Mouse (Mus musculus) limb, embryonic 14.5 days (tissue): Measurements from ENCODE around the gene Mc3r. TPM values are rescaled to one million over a fixed set of nuclear protein-coding genes. Genes with fewer than 3 reads are reported as not detected.

Source experiments
- ATAC-seq: fragments of 200-750 bp; cut with Nextera tagmentation; 2 replicates; pipeline ENCODE4 v1.8.0; 2017; ENCODE audit warnings: low read depth, moderate number of reproducible peaks, moderate TSS enrichment; ENCODE audit not compliant: low FRiP score
- DNase-seq: peaks from one replicate; pipeline ENCODE4 v3.0.0-alpha.2; 2015; ENCODE audit warnings: low spot score
- H3K27ac ChIP-seq: fragments of 300-500 bp; sonication (generic); replicated peaks from 2 replicates; pipeline ENCODE4 v1.5.1; 2014; ENCODE audit warnings: low read depth, mild to moderate bottlenecking, low read length, moderate library complexity, mixed read lengths
- H3K27me3 ChIP-seq: fragments of 300-500 bp; sonication (generic); 2 replicates; pipeline ENCODE4 v1.6.1; 2014; ENCODE audit warnings: low read length, mixed read lengths; ENCODE audit not compliant: control insufficient read depth, insufficient read depth
- H3K36me3 ChIP-seq: fragments of 300-500 bp; sonication (generic); 2 replicates; pipeline ENCODE4 v1.6.1; 2014; ENCODE audit warnings: mild to moderate bottlenecking, low read length, moderate library complexity, mixed read lengths; ENCODE audit not compliant: control insufficient read depth, insufficient read depth
- H3K4me1 ChIP-seq: fragments of 300-500 bp; sonication (generic); 2 replicates; pipeline ENCODE4 v1.6.1; 2014; ENCODE audit warnings: antibody characterized with exemption, low read length, mixed read lengths; ENCODE audit not compliant: control insufficient read depth, insufficient read depth
- H3K4me2 ChIP-seq: fragments of 300-500 bp; sonication (generic); replicated peaks from 2 replicates; pipeline ENCODE4 v1.6.1; 2014; ENCODE audit warnings: low read depth, mild to moderate bottlenecking, low read length, moderate library complexity; ENCODE audit not compliant: severe bottlenecking
- H3K4me3 ChIP-seq: fragments of 300-500 bp; sonication (generic); replicated peaks from 2 replicates; pipeline ENCODE4 v1.5.1; 2014; ENCODE audit warnings: low read length
- H3K9ac ChIP-seq: fragments of 300-500 bp; sonication (generic); 2 replicates; pipeline ENCODE4 v1.6.1; 2014; ENCODE audit warnings: mild to moderate bottlenecking, low read depth, low read length, moderate library complexity; ENCODE audit not compliant: severe bottlenecking
- H3K9me3 ChIP-seq: fragments of 300-500 bp; sonication (generic); 2 replicates; pipeline ENCODE4 v1.6.1; 2016; ENCODE audit warnings: low read length; ENCODE audit not compliant: control insufficient read depth
- POLR2A ChIP-seq: fragments of 200-500 bp; IDR thresholded peaks from 2 replicates; pipeline ENCODE4 v1.8.0; 2012; ENCODE audit warnings: inconsistent platforms, mild to moderate bottlenecking, moderate library complexity, borderline replicate concordance; ENCODE audit not compliant: insufficient read depth, insufficient read length; ENCODE audit errors: extremely low read depth
- WGBS: fragments of 180-500 bp; shearing (Covaris S2); extraction: QIAGEN DNeasy Blood & Tissue Kit; methylation state at CpG from one replicate; pipeline ENCODE4 v1.1.7; 2014; 5-methylcytosine and 5-hydroxymethylcytosine counted together
- polyA plus RNA-seq, 2 experiments: library from polyadenylated mRNA; depleted of rRNA in 1 of 2; stranded (reverse) in 1 of 2; unstranded in 1 of 2; fragments of >200 nt; fragmentation: Nextera tagmentation in 1 of 2; extraction: Ambion mirVana in 1 of 2; gene quantifications; 2 replicates each; pipeline versions ENCODE4 v1.2.1 to v1.2.3; 2012 to 2014

Mc3r gene
- polyA plus RNA-seq, 2 experiments, result 0.18 TPM; not detected in 1

DNA sequence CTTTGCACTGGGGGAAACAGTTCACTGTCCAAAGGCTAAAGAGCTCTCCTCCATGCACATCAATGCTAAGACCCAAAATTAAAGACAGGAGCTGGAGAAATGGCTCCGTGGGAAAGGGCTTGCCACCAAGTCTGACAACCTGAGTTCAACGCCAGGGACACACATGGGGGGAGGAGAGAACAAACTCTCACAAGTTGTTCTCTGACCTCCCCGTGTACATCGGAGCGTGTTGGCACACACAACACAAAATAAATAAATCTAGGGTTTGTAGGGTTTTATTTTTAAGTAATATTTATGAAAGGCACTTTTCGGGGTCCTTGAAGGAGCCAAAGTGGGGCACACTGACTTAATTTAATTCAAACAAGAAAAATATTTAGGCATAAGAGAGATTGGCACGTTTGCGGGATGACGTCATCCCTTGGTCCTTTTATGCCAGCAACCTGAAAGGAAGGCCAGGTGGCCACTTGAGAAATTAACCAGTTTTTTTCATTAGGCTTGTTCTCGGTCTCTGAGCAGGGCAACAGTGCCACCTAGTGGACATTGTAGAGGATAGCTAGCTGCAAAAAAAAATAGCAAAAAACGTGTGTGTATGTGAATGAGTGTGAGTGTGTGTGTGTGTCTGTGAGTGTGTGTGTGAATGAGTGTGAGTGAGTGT is 32.7 kb upstream of the Mc3r start:
- Histone ChIP-seq H3K9me3 (no peaks in the 10 kb centered on the region), H3K36me3 (no peaks in the 10 kb centered on the region), H3K27me3 (no peaks in the 10 kb centered on the region), H3K27ac (no peak overlapping the region), H3K4me1 (no peaks in the 10 kb centered on the region), H3K4me3 (no peak overlapping the region), H3K4me2 (no peak overlapping the region), H3K9ac (no peak overlapping the region)
- ATAC-seq (no peak), DNase-seq (peak; percentile 84)
- WGBS, result 22% methylated on average over 11 of the region's 11 CpGs
- TF ChIP-seq POLR2A, result no peak

DNA sequence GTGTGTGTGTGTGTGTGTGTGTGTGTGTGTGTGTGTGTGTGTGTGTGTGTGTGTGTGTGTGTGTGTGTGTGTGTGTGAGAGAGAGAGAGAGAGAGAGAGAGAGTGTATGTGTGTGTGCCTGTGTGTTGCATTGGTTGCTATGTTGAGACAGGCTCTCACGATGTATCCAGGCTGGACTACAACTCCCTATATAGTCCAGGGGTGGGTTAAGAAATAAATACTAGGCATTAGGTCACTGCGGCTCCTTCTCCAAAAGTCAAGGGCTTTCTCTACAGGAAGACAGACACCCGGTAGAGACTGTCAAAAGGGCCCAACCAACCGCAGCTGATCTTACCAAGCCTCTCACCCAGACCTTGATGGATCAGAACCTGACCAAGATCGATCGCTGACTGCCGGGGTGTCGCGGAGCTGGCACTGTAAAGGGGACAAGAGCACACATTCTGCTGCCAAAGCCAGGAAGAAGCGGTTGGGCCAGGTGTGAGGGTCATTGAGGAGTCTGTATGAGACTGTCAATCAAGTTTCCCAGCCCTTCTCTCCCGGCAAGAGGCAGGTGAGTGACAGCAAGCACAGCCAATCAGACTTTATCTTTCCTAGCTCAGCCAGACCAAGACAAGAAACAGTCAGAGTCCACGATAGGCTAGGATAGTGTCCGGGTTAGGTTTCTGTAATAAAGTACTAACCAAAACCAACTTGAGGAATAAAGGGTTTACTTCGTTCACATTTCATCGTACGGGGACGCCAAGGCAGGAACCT is 32.0 kb upstream of the Mc3r start:
- ATAC-seq (no peak), DNase-seq (no peak)
- no peaks in the 10 kb centered on the region for H3K27me3 ChIP-seq
- no peak overlapping the region for H3K4me2 ChIP-seq
- H3K4me3 ChIP-seq, result no peak overlapping the region
- 68% methylated on average over 17 of the region's 17 CpGs for WGBS
- H3K9me3 ChIP-seq, result no peaks in the 10 kb centered on the region
- no peak overlapping the region for H3K9ac ChIP-seq
- TF ChIP-seq POLR2A, result no peak
- no peak overlapping the region for H3K27ac ChIP-seq
- H3K36me3 ChIP-seq, result no peaks in the 10 kb centered on the region
- no peaks in the 10 kb centered on the region for H3K4me1 ChIP-seq

GRCm38 (mm10) chr2:172217886-172218285 is 30.4 kb upstream of the Mc3r start:
- Histone ChIP-seq H3K4me3 (no peak overlapping the region), H3K9me3 (no peaks in the 10 kb centered on the region), H3K27me3 (no peaks in the 10 kb centered on the region), H3K36me3 (no peaks in the 10 kb centered on the region), H3K9ac (no peak overlapping the region), H3K27ac (no peak overlapping the region), H3K4me2 (no peak overlapping the region), H3K4me1 (no peaks in the 10 kb centered on the region)
- ATAC-seq (no peak), DNase-seq (no peak)
- 61% methylated on average over 8 of the region's 8 CpGs for WGBS
- no peak for TF ChIP-seq POLR2A

DNA sequence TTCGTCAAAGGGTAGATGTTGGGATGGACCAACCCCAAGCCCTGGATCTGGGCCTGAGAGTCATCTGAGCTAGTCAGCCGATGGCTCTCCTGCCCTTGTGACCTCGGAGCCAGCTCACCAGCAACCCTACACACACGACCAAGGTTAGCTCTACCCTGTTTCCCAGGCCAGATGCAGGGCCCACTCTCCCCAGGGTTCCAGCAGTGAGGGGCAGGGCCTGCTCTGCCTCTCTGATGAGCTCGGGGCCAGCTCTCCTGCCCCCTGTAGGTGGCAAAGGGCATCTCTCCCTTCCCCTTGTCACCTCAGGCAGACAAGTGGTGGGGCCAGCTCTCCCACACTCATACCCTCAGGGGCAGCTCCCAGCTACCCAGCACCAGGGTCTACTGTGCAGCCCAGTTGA is 29.1 kb upstream of the Mc3r start:
- 66% methylated on average over 5 of the region's 5 CpGs for WGBS
- Histone ChIP-seq H3K4me2 (no peak overlapping the region), H3K36me3 (no peaks in the 10 kb centered on the region), H3K4me3 (no peak overlapping the region), H3K9me3 (no peaks in the 10 kb centered on the region), H3K27ac (no peak overlapping the region), H3K27me3 (no peaks in the 10 kb centered on the region), H3K4me1 (no peaks in the 10 kb centered on the region), H3K9ac (no peak overlapping the region)
- ATAC-seq (no peak), DNase-seq (no peak)
- no peak for TF ChIP-seq POLR2A

DNA sequence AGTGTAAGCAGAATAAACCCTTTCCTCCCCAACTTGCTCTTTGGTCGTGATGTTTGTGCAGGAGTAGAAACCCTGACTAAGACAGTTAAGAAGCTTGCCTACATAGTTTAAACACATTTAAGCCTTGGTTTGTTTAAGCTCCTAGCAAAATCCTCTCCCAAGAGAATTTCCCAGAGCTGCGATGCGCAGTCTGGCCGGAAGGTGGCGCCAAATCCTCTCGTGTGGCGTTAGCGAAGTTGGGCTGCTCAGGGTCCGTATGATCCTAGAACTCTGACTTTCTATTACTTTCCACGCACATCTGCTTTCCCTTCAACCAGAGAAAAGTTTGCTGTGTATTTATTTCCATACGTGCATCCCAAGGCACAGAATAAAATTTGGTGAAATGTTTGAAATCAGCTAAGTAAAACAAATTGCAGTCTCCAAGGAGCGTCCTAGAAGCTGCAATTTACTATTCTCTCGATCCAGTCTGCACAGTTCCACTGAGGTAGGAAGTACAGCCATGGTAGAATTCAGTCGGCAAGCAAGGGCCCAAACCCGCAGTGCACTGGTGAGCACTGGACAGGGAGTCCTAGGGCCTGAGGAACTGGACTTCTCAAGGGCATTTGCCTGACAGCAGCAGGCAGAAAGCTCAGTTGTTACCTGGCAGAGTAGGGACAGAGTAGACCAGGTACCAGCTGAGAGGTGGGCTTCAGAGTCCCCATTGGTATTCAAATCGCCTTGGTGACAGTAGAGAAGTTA is 26.5 kb upstream of the Mc3r start:
- no peak overlapping the region for H3K4me3 ChIP-seq
- H3K27ac ChIP-seq, result no peak overlapping the region
- 12% methylated on average over 16 of the region's 16 CpGs for WGBS
- no peaks in the 10 kb centered on the region for H3K36me3 ChIP-seq
- DNase-seq, result peak; percentile 68
- no peaks in the 10 kb centered on the region for H3K9me3 ChIP-seq
- ATAC-seq, result no peak
- H3K27me3 ChIP-seq, result no peaks in the 10 kb centered on the region
- no peak for TF ChIP-seq POLR2A
- no peak overlapping the region for H3K9ac ChIP-seq
- no peaks in the 10 kb centered on the region for H3K4me1 ChIP-seq
- no peak overlapping the region for H3K4me2 ChIP-seq
